Mouse (Mus musculus) R1 (cell line): ENCODE results near the gene Mrps35.

Source experiments
- DNase-seq: peaks from one replicate; pipeline ENCODE4 v3.0.0-alpha.2; 2018; ENCODE audit warnings: low read depth, low spot score

The Mrps35 gene

DNA sequence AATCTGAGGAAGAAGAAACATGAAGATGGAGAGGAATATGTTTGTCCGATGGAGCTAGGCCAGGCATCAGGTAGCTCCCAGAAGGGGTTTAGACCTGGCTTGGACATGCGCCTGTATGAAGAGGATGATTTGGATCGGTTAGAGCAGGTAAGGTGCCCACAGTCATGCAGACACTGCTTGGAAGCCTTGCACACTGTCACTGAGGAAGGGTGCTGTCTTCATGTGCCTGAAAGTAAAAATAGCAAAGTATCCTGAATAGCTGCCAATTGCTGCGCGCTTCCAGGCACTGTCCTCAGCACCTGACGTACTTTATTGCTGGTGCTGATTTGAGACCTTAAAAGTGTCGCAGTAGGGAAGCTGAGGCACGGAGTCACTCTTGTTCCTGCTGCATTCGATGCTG, 13.0 kb upstream of the Mrps35 start:
- DNase-seq = no peak

DNA sequence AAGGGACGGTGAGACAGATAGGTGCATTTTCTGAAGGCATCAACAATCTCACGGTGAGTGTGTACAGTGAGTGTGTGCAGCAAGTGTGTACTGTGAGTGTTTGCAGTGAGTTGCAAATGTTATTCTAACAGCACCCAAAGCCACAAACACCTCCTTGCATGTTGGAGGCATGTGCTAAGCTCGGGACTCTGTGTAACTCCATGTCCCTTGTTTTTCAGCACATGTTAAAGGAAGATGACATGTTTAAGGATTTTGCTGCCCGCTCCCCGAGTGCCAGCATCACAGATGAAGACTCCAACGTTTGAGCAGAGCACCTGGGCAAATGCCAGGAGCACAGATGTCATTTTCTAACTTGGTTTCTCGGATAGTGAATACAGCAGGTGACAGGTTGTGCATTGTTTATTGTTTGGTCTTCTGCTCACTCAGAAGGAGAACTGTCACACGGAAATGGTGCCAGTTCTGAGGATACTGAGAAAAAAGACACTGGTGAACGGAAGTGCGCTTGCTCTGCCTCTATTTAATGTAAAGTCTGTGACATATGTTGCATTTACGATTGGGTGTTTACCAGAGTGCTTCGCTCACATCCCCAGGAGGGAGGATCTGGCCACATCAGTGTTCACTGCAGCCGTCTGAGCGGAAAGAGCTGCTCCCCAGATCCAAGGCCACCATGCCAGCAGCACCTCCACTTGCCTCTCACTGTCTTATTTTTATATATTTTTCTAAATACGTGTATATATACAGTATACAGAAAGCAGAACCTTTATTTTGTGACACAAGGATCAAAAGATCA, 12.3 kb upstream of the Mrps35 start:
- DNase-seq = no peak

- DNase-seq = peak; percentile 8
Observed at GRCm38 (mm10) chr6:147032303-147032925, 10.2 kb upstream of the Mrps35 start, which contains the start of gene Rep15. Gene Rep15, plus strand, starts transcription at chr6:147032584.

DNA sequence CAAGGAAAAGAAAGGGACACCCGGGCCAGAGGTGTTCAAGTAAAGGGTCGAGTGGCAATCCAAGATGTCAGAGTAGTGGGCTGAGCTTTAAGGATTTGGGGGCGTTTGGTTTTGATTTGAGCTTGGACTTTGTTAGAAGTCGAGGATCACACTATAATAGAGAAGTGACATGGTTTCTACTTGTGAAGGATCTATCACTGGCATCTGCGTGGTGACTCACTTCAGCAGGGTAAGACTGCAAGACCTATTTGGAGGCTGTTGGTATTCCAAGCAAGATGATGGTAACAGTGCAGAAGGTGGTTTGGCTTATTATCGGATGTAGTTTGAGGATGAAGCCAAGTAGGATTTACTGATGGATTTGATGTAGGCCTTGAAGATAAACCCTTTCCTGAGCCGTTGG, 1.1 kb downstream of the Mrps35 start:
- DNase-seq = no peak

GRCm38 (mm10) chr6:147049239-147049805, 6.8 kb downstream of the Mrps35 start:
- no peak for DNase-seq

GRCm38 (mm10) chr6:147051666-147052065, 9.1 kb downstream of the Mrps35 start:
- no peak for DNase-seq

DNA sequence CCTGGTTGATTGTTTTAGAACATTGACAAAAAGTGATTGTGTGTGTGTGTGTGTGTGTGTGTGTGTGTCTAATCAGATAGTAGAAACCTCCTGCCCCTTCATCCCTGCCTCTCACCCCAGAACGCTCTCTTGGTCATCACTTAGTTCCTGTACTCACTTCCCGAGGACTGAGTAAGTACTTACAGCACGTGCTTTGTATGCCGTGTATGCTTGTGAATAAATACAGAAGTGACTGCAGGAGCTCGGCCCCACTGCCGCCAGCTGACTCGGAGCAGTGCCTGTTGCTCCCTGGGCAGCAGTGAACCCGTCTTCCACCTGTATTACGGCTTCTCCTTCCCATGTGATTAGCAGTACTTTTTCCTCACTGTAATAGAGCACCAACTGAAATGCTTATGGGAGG, 9.9 kb downstream of the Mrps35 start:
- DNase-seq = no peak

GRCm38 (mm10) chr6:147053785-147054646, 11.5 kb downstream of the Mrps35 start:
- no peak for DNase-seq

DNA sequence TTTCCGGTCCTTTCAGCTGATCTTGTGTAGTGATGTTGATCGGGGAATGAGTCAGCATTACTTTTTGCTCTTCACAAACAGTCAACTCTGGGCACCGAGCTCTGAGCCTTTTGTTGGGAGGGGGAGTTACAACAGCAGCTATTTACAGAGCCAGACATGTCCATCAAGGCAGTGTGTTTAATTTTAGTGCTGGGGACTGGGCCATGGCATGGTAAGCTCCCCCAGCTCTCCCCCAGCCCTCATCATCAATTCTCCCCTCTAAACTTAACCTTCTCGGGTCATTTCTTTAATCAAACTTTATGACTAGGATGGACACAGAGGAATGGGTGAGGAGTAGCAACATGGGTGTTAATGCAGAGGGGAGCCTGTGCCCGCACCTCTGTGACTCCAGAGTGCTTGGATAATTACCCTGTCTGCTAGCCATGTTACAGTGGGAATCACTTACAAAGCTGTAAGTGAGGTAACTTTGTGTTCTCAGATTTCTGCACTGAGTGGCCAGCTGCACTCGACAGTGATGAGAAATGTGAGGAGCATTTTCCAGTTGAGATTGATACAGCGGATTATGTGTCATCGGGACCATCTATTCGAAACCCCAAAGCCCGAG, 12.9 kb downstream of the Mrps35 start:
- DNase-seq = no peak

DNA sequence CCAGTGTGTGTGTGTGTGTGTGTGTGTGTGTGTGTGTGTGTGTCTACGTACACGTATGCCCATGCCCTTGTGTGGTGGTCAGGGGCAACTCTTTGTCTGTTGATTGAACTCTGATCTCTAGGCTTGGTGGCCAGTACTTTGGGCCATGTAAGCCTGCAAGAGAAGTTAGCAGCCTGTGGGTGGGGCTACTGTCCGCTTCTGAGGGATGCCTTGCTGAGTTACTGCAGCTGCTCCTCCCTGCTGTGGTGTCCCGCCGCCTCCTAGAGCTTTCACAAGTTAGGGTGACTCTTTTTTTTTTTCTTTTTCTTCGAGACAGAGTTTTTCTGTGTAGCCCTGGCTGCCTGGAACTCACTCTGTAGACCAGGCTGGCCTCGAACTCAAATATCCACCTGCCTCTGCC, 16.8 kb downstream of the Mrps35 start:
- no peak for DNase-seq

GRCm38 (mm10) chr6:147061630-147062029, 19.1 kb downstream of the Mrps35 start:
- DNase-seq = no peak

- no peak for DNase-seq
Observed at GRCm38 (mm10) chr6:147062034-147062433, 19.5 kb downstream of the Mrps35 start.

GRCm38 (mm10) chr6:147062694-147063093, 20.1 kb downstream of the Mrps35 start:
- no peak for DNase-seq

- no peak for DNase-seq
Observed at GRCm38 (mm10) chr6:147064226-147064943, 21.8 kb downstream of the Mrps35 start.

- DNase-seq = no peak
Observed at GRCm38 (mm10) chr6:147064944-147065261, 22.3 kb downstream of the Mrps35 start.

- DNase-seq = no peak
Observed at GRCm38 (mm10) chr6:147075808-147076387, 33.3 kb downstream of the Mrps35 start.

DNA sequence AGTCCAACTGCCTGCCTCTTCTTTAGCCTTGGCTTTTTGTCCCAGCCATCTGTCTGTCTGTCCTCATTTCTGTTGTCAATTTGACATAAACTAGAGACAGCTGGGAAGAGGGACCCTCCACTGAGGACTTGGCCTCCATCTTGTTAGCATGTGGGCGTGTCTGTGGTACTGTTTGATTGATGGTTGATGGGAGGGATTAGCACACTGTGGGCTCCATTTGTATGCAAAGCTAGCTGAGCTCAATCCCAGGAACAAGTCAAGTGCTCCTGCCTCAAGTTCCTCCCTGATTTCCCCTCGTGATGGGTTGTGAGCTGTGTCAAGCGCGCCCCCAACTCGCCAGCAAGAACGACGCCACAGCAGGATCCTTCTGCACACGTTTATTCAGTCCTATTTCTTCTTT, 34.3 kb downstream of the Mrps35 start:
- peak; percentile 93 for DNase-seq

DNA sequence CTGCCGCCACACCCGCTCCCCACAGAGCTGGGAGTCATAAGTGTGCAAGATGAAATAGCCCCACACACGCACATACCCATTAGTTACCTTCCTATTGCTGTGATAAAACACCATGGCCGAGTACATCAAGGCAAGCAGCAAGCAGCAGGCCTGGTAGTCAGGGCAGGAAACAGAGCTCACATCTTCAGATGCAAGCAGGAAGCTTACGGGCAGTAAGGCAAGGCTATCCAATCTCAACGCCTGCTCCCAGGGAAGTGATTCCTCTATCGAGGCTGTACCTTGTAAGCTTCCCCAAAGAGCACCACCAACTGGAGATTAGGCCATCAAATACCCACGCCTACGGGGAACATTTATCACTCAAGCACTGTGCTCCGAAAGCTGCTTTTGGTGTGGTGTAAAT, 37.4 kb downstream of the Mrps35 start:
- peak; percentile 56 for DNase-seq

DNA sequence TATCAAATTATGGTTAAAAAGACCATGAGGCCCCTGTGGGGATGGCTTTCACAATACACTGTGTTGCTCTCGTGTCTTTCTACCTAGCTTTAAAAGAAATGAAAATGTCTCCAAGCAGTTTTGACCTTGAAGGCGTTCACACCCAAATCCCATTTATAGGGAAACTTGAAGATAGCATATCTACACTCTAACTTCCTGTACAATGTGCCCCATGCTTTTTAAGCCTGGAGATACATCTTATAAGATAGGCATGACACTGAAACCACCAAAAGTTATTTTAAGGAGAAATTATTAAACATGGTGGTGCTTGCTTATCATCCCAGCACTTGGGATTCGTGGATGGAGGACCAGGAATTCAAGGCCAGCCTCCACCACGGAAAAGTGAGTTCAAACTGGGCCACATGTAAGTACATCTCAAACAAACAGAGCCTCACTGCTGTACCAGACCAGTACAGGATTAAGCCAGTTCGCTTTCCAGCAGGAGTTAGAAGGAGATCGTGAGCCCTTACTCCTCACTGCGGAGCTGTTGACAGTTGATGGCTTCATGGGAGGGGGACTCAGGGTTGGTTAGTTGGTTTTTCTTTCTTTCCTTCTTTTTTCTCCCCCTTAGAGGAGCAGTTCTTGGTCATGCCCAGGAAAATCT, 43.0 kb downstream of the Mrps35 start:
- DNase-seq = no peak

DNA sequence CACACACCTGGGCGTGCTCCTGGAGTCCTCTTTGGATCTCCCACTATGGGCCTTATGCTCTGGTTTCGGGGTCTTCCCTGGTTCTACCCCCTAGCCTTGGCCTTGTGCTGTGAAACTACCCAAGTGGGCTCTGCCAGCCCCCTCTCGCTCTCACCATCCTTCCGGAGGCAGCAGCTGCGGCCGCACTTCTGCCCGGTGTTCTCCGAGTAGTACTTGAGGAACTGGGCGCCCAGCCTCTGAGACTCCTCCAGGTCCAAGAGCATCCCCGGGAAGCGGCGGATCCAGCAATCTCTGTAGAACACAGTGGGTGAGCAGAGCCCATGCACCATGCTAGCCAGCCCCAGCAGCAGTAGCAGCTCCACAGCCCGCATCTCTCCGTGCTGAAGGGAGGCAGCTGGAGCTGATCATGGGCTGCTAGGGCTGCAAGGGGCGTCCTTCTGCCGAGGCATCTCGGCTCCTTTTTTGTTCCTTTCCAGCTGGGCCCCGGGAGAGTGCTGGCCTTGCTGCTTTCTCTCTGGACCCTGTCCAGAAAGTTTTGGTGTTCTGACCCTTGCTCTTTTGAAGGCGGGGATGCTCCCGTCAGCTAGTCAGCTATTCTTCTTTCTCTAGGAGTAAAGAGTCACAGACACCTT, 44.1 kb downstream of the Mrps35 start, which contains the start of gene Mansc4:
Gene Mansc4, minus strand, starts transcription at position 439 of the 632 bp plus-strand sequence.
- no peak for DNase-seq
